Mouse (Mus musculus) liver, embryonic 14 days (tissue): ENCODE measurements around the gene Rbmxl1. TPM values are rescaled to one million over a fixed set of nuclear protein-coding genes. Genes with fewer than 3 reads are reported as not detected.

ENCODE experiments used
- polyA plus RNA-seq: library from polyadenylated mRNA; depleted of rRNA; stranded (reverse); fragments of >200 nt; gene quantifications from 2 replicates; pipeline ENCODE4 v1.2.3, GENCODE M21; 2012; rRNA removed

Rbmxl1 gene
- 74.3 and 76.9 TPM in 2 replicates for polyA plus RNA-seq

GRCm38 (mm10) chr8:78508719-78509272 is at the start of gene Rbmxl1:
TSS of gene Rbmxl1 (minus strand) at chr8:78508898.

DNA sequence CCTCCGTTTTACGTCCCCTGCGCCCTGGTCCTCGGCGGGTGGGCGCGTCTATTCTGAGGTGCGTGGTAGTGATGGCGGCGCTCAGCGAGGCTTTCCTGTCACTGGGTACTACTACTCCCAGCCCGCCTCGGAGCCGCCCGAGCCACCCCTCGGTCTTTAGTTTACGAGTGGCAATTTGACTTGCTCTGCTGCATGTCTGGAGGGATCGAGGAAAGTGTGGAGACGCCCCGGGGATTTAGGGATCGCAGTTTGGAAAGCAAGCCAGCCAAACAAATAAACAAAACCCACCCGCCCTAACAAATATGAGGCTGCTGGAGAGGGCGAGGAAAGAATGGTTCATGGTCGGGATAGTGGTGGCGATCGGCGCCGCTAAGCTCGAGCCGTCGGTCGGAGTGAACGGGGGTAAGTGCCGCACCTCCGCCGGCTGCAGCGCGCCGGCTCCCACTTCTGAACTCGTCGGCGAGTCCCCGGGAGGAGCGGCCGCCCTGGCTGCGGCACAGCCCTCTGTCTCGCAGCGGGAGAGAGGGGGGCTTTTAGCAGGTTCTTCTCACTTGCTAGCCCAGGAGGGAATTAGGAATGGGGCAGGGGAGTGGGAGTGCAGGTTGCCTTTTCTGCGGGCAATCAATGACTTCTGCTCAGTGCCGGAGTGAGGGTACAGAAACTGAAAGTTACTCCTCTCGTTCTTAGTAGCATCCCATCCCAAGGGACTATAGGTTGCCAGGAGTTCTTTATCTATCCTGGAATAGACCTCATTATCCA is 754 bp upstream of the Rbmxl1 start, which contains the start of gene Slc10a7:
Gene Slc10a7, plus strand, starts transcription at position 74 of the 759 bp plus-strand sequence.

Other genes with a start within 250 kb of the Rbmxl1 start
- gene Pou4f2, start 72.3 kb downstream of the Rbmxl1 start, polyA plus RNA-seq, result not detected in 2 replicates
- gene Slc10a7, start 448 bp upstream of the Rbmxl1 start, polyA plus RNA-seq, result 4.1 and 4.7 TPM in 2 replicates